Comparison of ENCODE assay signal across 9 mouse cellular contexts in genomic region chr10:79532678-79533077, GRCm38 (mm10). TPM values are rescaled to one million over a fixed set of nuclear protein-coding genes. Genes with fewer than 3 reads are reported as not detected.
DNase-seq lines count a peak whose midpoint lies in the region; ATAC-seq and TF ChIP-seq lines count a peak whose summit lies in the region.
"Had no signal": no experiment of that assay in that cellular context is flagged by ENCODE, and none has a peak within 500 bp of the region (broad histone marks: within the 10 kb centered on the region; RNA-seq: fewer than 3 reads in every experiment).

No protein-coding gene starts in this region.

- no peak for TF ChIP-seq CTCF in heart, adult 2 months (IDR thresholded peaks at IDR 0.05)

- H3K36me3 ChIP-seq in heart, adult 2 months (ENCODE audit: control insufficient read depth, insufficient read depth, low read length): no peaks in the 10 kb centered on the region
- H3K36me3 ChIP-seq in hindbrain, embryonic 16.5 days (ENCODE audit: control insufficient read depth, insufficient read depth, low read length): no peaks in the 10 kb centered on the region
- H3K36me3 ChIP-seq: G1E had no signal

- peak overlapping the region; percentile 97 for H3K4me2 ChIP-seq in hindbrain, embryonic 16.5 days (ENCODE audit: low read length)

- no peak for ATAC-seq in hindbrain, embryonic 16.5 days
- 0 out of 2 replicates have a peak, but pooled peaks have one; percentile 3 for ATAC-seq in megakaryocyte progenitor cell, adult 5-6 weeks (replicated peaks; ENCODE audit: poor library complexity)

- no peaks in the 10 kb centered on the region for H3K27me3 ChIP-seq in heart, adult 2 months (ENCODE audit: control insufficient read depth, insufficient read depth, low read length)
- no peaks in the 10 kb centered on the region for H3K27me3 ChIP-seq in hindbrain, embryonic 16.5 days (replicated peaks; ENCODE audit: control insufficient read depth, insufficient read depth, low read length)

- no peaks in the 10 kb centered on the region for H3K9me3 ChIP-seq in hindbrain, embryonic 16.5 days (ENCODE audit: control insufficient read depth, low read length)
- H3K9me3 ChIP-seq: G1E had no signal

- DNase-seq in heart, adult 2 months: peak in 1 of 2 experiments; percentile 1
- DNase-seq in heart, postnatal 25 days (ENCODE audit: low spot score): no peak
- DNase-seq in thymus, postnatal 14 days: peak; percentile 2
- DNase-seq in thymus, postnatal 0 days (ENCODE audit: low spot score): no peak
- no peak for DNase-seq in left cerebral cortex, postnatal 4 days
- DNase-seq in embryo, embryonic 10 days (ENCODE audit: low spot score): no peak

- peak overlapping the region; percentile 72; the same call in 1 of the 2 replicates for H3K9ac ChIP-seq in heart, adult 2 months (ENCODE audit: low read depth, low read length)
- H3K9ac ChIP-seq in hindbrain, embryonic 16.5 days (ENCODE audit: low read depth, low read length): no peak overlapping the region; the same call in 1 of the 2 replicates

- H3K4me1 ChIP-seq in heart, adult 2 months (ENCODE audit: control insufficient read depth, insufficient read depth, low read length): no peaks in the 10 kb centered on the region
- H3K4me1 ChIP-seq in hindbrain, embryonic 16.5 days (ENCODE audit: control insufficient read depth, insufficient read depth, low read depth, low read length): peaks cover 16% of the 10 kb centered on the region

- peak overlapping the region; percentile 51 for H3K4me3 ChIP-seq in heart, adult 2 months
- peak overlapping the region; percentile 65 for H3K4me3 ChIP-seq in hindbrain, embryonic 16.5 days (ENCODE audit: low read length)

- no peak for TF ChIP-seq EP300 in heart, adult 2 months (IDR thresholded peaks at IDR 0.05; ENCODE audit: insufficient read depth, low read depth, low read length)

- no peak for TF ChIP-seq POLR2A in heart, adult 2 months (IDR thresholded peaks at IDR 0.05; ENCODE audit: insufficient read depth, low read depth, low read length)

- intact Hi-C loops in heart, adult 2 months (cut with DNase I): no loop called here
- intact Hi-C loops in heart, postnatal 25 days (cut with DNase I): no loop called here
- intact Hi-C loops in left cerebral cortex, postnatal 4 days (cut with DNase I): no loop called here

- no peaks in the 10 kb centered on the region for H3K79me2 ChIP-seq in heart, adult 2 months (replicated peaks; ENCODE audit: control insufficient read depth, insufficient read depth, low read length)

- 41% methylated on average over 3 of the region's 3 CpGs for WGBS in heart, adult 2 months
- WGBS in hindbrain, embryonic 16.5 days: 39% methylated on average over 3 of the region's 3 CpGs

- no peak overlapping the region for H3K27ac ChIP-seq in heart, adult 2 months
- no peak overlapping the region for H3K27ac ChIP-seq in hindbrain, embryonic 16.5 days (ENCODE audit: low read depth, low read length)

RNA-seq across cellular contexts. Expression of gene Plpp2, which starts 0.9 kb away (rescaled TPM):
- total RNA-seq in heart, adult 2 months (2021): 1 to 10 TPM; 2.3 to 3.5 TPM
- polyA plus RNA-seq in heart, adult 2 months (2012; rRNA removed): 2.4 and 3.8 TPM in 2 replicates
- 1 to 10 TPM; 2.7 to 2.9 TPM for total RNA-seq in heart, postnatal 25 days (2021)
- 3.3 and 4.2 TPM in 2 replicates for polyA plus RNA-seq in thymus, postnatal 0 days (2015; fragmentation: Nextera tagmentation; extraction: Ambion mirVana)
- 20.7 and 22.2 TPM in 2 replicates for polyA plus RNA-seq in hindbrain, embryonic 16.5 days (2015; fragmentation: Nextera tagmentation; extraction: Ambion mirVana)
- total RNA-seq in megakaryocyte progenitor cell, adult 5-6 weeks (2015): 8.2 and 11.6 TPM in 2 replicates
- 2.7 and 5.3 TPM in 2 replicates for total RNA-seq in megakaryocyte progenitor cell, adult 5-6 weeks (2017)
- 1 to 10 TPM; 7.9 to 9.4 TPM for total RNA-seq in left cerebral cortex, postnatal 4 days (2021)
- total RNA-seq: G1E had no signal

RNA-seq across cellular contexts. Expression of gene Mier2, which starts 22.3 kb away (rescaled TPM):
- total RNA-seq in heart, adult 2 months (2021): 10 to 100 TPM; 12.7 to 12.9 TPM
- polyA plus RNA-seq in heart, adult 2 months (2012; rRNA removed): 27.4 and 31.8 TPM in 2 replicates
- 10 to 100 TPM; 12.2 to 12.3 TPM for total RNA-seq in heart, postnatal 25 days (2021)
- 32.4 and 32.7 TPM in 2 replicates for polyA plus RNA-seq in thymus, postnatal 0 days (2015; fragmentation: Nextera tagmentation; extraction: Ambion mirVana)
- polyA plus RNA-seq in hindbrain, embryonic 16.5 days (2015; fragmentation: Nextera tagmentation; extraction: Ambion mirVana): 56.5 and 67.4 TPM in 2 replicates
- total RNA-seq in megakaryocyte progenitor cell, adult 5-6 weeks (2015): 7.4 and 9.1 TPM in 2 replicates
- total RNA-seq in megakaryocyte progenitor cell, adult 5-6 weeks (2017): 9.6 and 13.4 TPM in 2 replicates
- total RNA-seq in left cerebral cortex, postnatal 4 days (2021): 10 to 100 TPM; 51.2 to 56.5 TPM
- total RNA-seq: G1E had no signal

RNA-seq across cellular contexts. Expression of gene Theg, which starts 54.5 kb away (rescaled TPM):
- total RNA-seq in heart, adult 2 months (2021): not detected
- polyA plus RNA-seq in heart, adult 2 months (2012; rRNA removed): 0.10 TPM in 1 of 2 replicates, not detected in the other
- total RNA-seq in heart, postnatal 25 days (2021): not detected
- polyA plus RNA-seq in thymus, postnatal 0 days (2015; fragmentation: Nextera tagmentation; extraction: Ambion mirVana): not detected in 2 replicates
- polyA plus RNA-seq in hindbrain, embryonic 16.5 days (2015; fragmentation: Nextera tagmentation; extraction: Ambion mirVana): not detected in 2 replicates
- total RNA-seq in megakaryocyte progenitor cell, adult 5-6 weeks (2015): not detected in 2 replicates
- not detected in 2 replicates for total RNA-seq in megakaryocyte progenitor cell, adult 5-6 weeks (2017)
- not detected for total RNA-seq in left cerebral cortex, postnatal 4 days (2021)
- total RNA-seq: G1E had no signal
- polyA plus RNA-seq: G1E had no signal
